Mouse (Mus musculus): ENCODE measurements around the gene Olfr724.
"Not testable (repeated sequence)": the region's sequence is repeated elsewhere in the genome, so short reads cannot be mapped to it uniquely, and the experiment has no call there.

Olfr724 gene

DNA sequence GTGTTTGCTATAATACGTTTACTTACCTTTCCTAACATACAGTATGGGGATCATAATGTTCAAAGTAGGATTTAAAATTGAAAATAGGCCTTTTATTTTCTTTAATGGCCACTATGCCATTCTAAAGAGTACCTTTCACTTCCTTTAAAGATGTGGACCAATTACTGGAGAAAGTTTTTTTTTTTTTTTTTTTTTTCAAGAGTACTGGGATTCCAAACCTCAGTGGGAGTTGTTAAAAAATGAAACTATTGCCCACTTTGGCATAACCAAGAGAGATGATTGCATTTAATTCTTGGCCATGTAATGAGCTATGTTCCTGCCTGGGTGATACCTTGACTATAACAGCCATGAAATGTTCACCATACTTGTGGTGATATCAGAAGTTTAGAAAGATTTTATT lies at the start of gene Olfr724:
Olfr724 (minus strand) TSS at position 101 of the 400 bp plus-strand sequence.
- not testable (repeated sequence) for DNase-seq (ENCODE audit: low spot score)

DNA sequence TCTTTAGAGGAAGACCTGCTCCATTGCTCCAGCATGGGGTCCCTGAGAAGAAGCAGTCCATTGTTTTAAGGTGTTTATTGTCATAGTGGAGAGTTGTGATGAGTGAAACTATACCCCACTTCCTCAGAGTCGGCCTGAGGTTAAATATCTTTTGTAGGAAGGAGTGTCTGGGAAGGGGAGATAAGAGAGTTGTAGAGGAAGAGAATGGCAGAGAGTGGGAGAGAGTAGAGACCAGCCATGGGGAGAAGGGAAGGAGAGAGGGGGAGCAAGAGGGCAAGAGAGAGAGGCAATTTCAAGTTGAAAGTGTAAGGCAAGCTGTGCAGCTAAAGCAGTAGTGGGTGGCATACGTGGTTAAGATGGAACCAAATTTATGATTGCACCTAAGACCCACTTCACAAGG lies 7.2 kb downstream of the Olfr724 start:
- DNase-seq (ENCODE audit: low spot score) = no peak

DNA sequence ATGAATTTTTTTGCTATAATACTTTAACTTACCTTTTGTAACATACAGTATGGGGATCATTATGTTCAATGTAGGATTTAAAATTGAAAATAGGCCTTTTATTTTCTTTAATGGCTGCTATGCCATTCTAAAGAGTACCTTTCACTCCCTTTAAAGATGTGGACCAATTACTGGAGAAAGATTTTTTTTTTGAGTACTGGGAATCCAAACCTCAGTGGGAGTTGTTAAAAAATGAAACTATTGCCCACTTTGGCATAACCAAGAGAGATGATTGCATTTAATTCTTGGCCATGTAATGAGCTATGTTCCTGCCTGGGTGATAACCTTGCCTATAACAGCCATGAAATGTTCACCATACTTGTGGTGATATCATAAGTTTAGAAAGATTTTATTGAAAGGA lies 31.4 kb downstream of the Olfr724 start, which contains the start of gene Olfr723:
Olfr723 (minus strand) TSS at position 101 of the 400 bp plus-strand sequence.
- not testable (repeated sequence) for DNase-seq (ENCODE audit: low spot score)

All from urinary bladder, postnatal 25 days (tissue).